Mouse (Mus musculus) heart, embryonic 14.5 days (tissue): ENCODE results near the gene Clec4b2. TPM values are rescaled to one million over a fixed set of nuclear protein-coding genes. Genes with fewer than 3 reads are reported as not detected.
"Not testable (repeated sequence)": the region's sequence is repeated elsewhere in the genome, so short reads cannot be mapped to it uniquely, and the experiment has no call there.

ENCODE experiments used
- ATAC-seq: fragments of 200-750 bp; cut with Nextera tagmentation; 2 replicates; pipeline ENCODE4 v1.8.0; 2017; ENCODE audit warnings: low read depth, moderate TSS enrichment; ENCODE audit not compliant: insufficient number of reproducible peaks, insufficient read depth, low FRiP score
- H3K27ac ChIP-seq, 2 experiments: fragments of 200-500 bp in 1 of 2; fragments of 300-500 bp in 1 of 2; sonication (generic) in 1 of 2; replicated peaks in 1 of 2; 2 replicates each; pipeline ENCODE4 v1.5.1; 2012 to 2014; ENCODE audit warnings: low read depth in 2 of 2, low read length in 2 of 2, control low read depth in 1 of 2, mild to moderate bottlenecking in 1 of 2, mixed read lengths in 1 of 2; ENCODE audit not compliant: control insufficient read depth in 1 of 2, insufficient read depth in 1 of 2
- H3K27me3 ChIP-seq: fragments of 300-500 bp; sonication (generic); 2 replicates; pipeline ENCODE4 v1.6.1; 2014; ENCODE audit warnings: mild to moderate bottlenecking, low read length, control low read depth; ENCODE audit not compliant: control insufficient read depth, insufficient read depth
- H3K36me3 ChIP-seq: fragments of 300-500 bp; sonication (generic); 2 replicates; pipeline ENCODE4 v1.6.1; 2014; ENCODE audit warnings: mild to moderate bottlenecking, control low read depth, low read length, mixed read lengths; ENCODE audit not compliant: control insufficient read depth, insufficient read depth
- H3K4me1 ChIP-seq, 2 experiments: fragments of 200-500 bp in 1 of 2; fragments of 300-500 bp in 1 of 2; sonication (generic) in 1 of 2; 2 replicates each; pipeline ENCODE4 v1.6.1; 2012 to 2014; ENCODE audit warnings: low read length in 2 of 2, control low read depth in 1 of 2, mixed read lengths in 1 of 2; ENCODE audit not compliant: control insufficient read depth in 2 of 2, insufficient read depth in 2 of 2
- H3K4me2 ChIP-seq: fragments of 300-500 bp; sonication (generic); 2 replicates; pipeline ENCODE4 v1.6.1; 2014; ENCODE audit warnings: mild to moderate bottlenecking, low read length
- H3K4me3 ChIP-seq, 2 experiments: fragments of 200-500 bp in 1 of 2; fragments of 300-500 bp in 1 of 2; sonication (generic) in 1 of 2; 2 replicates each; pipeline ENCODE4 v1.5.1; 2012 to 2014; ENCODE audit warnings: low read length in 2 of 2, mild to moderate bottlenecking in 2 of 2, control low read depth in 1 of 2, low read depth in 1 of 2, moderate library complexity in 1 of 2; ENCODE audit not compliant: control insufficient read depth in 1 of 2, insufficient read depth in 1 of 2
- H3K9ac ChIP-seq: fragments of 300-500 bp; sonication (generic); 2 replicates; pipeline ENCODE4 v1.6.1; 2014; ENCODE audit warnings: mild to moderate bottlenecking, low read length
- H3K9me3 ChIP-seq: fragments of 300-500 bp; sonication (generic); 2 replicates; pipeline ENCODE4 v1.6.1; 2016; ENCODE audit warnings: low read length, control low read depth; ENCODE audit not compliant: control insufficient read depth
- WGBS: fragments of 180-500 bp; shearing (Covaris S2); extraction: QIAGEN DNeasy Blood & Tissue Kit; methylation state at CpG from one replicate; pipeline ENCODE4 v1.1.7; 2014; 5-methylcytosine and 5-hydroxymethylcytosine counted together
- polyA plus RNA-seq: library from polyadenylated mRNA; unstranded; fragments of >200 nt; fragmentation: Nextera tagmentation; extraction: Ambion mirVana; gene quantifications from 2 replicates; pipeline ENCODE4 v1.2.1, GENCODE M21; 2014

Clec4b2 gene
- polyA plus RNA-seq, 1 experiment from 2014 or later, result not detected

DNA sequence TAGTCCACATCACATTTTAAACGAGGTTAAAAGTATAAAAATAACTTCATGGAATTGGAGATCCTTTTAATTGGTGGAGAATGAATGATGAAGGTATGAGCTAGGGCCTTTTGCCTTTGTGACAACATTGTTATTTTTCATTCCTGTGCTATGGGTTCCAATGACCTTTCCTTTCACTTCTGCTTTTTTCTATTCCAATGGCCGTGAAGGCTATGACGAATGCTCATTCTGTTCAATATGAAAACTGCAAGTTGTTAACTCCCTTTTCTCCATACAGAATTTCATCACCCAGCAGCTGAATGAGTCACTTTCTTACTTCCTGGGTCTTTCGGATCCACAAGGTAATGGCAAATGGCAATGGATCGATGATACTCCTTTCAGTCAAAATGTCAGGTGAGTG lies 71.5 kb downstream of the Clec4b2 start:
- ATAC-seq, result no peak

DNA sequence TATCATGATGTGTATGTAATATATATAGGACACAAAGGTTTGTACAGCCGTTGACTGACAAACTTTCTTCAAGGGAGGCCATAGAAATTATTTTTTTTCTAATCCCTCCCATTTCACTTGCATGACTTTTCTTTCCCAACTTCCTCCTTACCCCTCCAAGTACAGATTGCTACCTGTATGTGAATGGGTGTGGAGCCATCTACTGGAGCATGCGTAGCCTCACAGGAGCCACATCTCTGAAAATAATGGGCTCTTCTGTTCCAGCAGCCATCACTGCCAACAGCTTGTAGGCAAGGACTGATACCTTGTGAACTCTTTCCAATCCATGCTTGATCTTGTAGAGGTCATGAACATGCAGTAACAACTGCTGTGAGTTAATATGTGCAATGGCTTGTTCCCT lies 76.2 kb downstream of the Clec4b2 start:
- WGBS, result 86% methylated on average over 2 of the region's 2 CpGs
- not testable (repeated sequence) for H3K9ac ChIP-seq, H3K4me2 ChIP-seq, H3K27me3 ChIP-seq, H3K36me3 ChIP-seq, H3K9me3 ChIP-seq, ATAC-seq, H3K4me3 ChIP-seq, H3K4me1 ChIP-seq, H3K27ac ChIP-seq

More for the DNA sequence above, 71.5 kb downstream of the Clec4b2 start:
- WGBS, result 73% methylated on average over 5 of the region's 5 CpGs
- H3K4me1 ChIP-seq, result no peaks in the 10 kb centered on the region
- H3K4me3 ChIP-seq, result no peak overlapping the region
- no peaks in the 10 kb centered on the region for H3K27me3 ChIP-seq
- no peak overlapping the region for H3K4me2 ChIP-seq
- H3K36me3 ChIP-seq, result no peaks in the 10 kb centered on the region
- H3K9me3 ChIP-seq, result no peaks in the 10 kb centered on the region
- H3K27ac ChIP-seq, result no peak overlapping the region
- no peak overlapping the region for H3K9ac ChIP-seq

DNA sequence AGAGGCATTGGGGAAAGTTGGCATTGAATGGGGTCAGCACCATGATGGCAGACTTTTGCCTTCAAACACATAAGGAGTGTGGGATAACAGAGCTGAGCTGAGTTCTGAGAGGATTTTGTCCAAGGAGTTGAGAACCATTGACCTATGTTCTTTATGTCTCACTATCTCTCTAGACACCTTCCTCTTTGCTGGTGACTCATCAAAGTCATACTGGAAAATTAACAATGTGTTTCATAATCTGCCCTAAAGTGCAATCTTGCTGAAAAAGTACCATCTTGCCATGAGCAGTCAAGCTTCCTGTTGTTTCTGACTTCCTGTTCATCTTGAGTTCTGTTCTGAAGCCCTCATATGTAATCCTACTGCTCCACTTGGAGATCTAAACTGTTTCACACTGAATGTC lies 80.0 kb downstream of the Clec4b2 start:
- H3K36me3 ChIP-seq, result no peaks in the 10 kb centered on the region
- 0 out of 2 replicates have a peak, but pooled peaks cover 11% of the 10 kb centered on the region for H3K9me3 ChIP-seq
- no peak overlapping the region for H3K9ac ChIP-seq
- no peaks in the 10 kb centered on the region for H3K27me3 ChIP-seq
- no peak overlapping the region for H3K4me3 ChIP-seq
- H3K27ac ChIP-seq, result no peak overlapping the region
- ATAC-seq, result no peak
- H3K4me1 ChIP-seq, result no peaks in the 10 kb centered on the region
- H3K4me2 ChIP-seq, result no peak overlapping the region

Other genes with a start within 250 kb of the Clec4b2 start
- 2.1 and 3.7 TPM in 2 replicates for gene Clec4a3, start 220.4 kb upstream of the Clec4b2 start, polyA plus RNA-seq
- not detected in 2 replicates for gene Clec4a4, start 182.5 kb upstream of the Clec4b2 start, polyA plus RNA-seq
- gene Clec4b1, start 122.9 kb upstream of the Clec4b2 start, polyA plus RNA-seq, result not detected in 2 replicates
- gene Clec4a2, start 66.5 kb upstream of the Clec4b2 start, polyA plus RNA-seq, result 2.4 TPM in 2 replicates
- 3.8 and 5.7 TPM in 2 replicates for gene Clec4n, start 57.0 kb downstream of the Clec4b2 start, polyA plus RNA-seq
- 0.75 TPM in 1 of 2 replicates, not detected in the other for gene Clec4d, start 89.2 kb downstream of the Clec4b2 start, polyA plus RNA-seq
- gene Clec4e, start 117.0 kb downstream of the Clec4b2 start, polyA plus RNA-seq, result 0.08 and 0.16 TPM in 2 replicates
- gene Vmn2r19, start 135.4 kb downstream of the Clec4b2 start, polyA plus RNA-seq, result not detected in 2 replicates
- gene Vmn2r20, start 245.2 kb downstream of the Clec4b2 start, polyA plus RNA-seq, result not detected in 2 replicates